Mouse (Mus musculus) heart, adult 18-20 months (tissue): ENCODE measurements at regions not wholly inside any gene's neighbourhood (a gene's known extent, or its start where the extent isn't known, plus 50 kb on each side); places are given as distances from the start of the nearest gene placed in this dataset.

ENCODE experiments used
- DNase-seq, 2 experiments: peaks; one replicate each; pipeline ENCODE4 v3.0.0; 2021 to 2022; ENCODE audit warnings: mixed read lengths in 1 of 2

DNA sequence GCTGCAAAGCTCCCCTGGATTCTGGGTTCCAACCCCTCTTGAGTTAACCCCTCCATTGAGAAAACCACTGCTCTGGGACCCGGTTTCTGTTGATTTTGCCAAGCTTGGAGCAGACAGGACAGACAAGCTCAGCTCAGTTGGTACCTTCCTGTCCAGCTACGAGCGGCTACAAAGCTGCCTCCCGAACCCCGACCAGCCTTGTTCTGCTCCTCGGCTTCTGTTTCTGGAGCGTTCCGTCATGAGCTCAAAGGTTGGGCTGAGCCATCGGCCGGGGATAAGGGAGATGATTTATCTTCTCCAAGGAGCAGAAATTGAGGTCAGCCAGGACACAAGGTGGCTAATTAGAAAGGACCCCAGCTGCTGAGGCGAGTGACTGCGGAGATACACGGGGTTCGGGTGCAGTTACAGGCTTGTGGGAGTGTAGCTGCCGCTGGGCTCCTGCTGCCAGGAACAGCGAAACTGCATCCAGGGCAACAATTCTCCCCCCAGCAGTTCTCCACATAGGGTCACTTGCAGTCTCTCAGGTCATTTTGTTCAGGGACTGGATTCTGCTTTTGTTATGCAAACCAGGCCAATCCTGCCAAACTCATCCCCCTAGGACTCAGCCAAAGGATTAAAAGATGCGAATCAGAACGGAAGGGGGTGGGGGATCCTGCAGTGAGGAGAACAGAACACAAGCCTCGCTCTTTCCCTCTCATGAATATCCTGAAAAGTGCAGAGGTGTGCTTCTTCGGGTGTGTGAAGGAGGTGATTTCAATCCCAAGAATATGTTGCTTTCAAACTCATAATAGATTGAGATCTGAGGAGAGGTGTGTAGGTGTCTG lies 50.0 kb upstream of the Tmem132d start:
- DNase-seq: no peak
